Mouse (Mus musculus) midbrain, postnatal 0 days (tissue): ENCODE measurements at regions not wholly inside any gene's neighbourhood (a gene's known extent, or its start where the extent isn't known, plus 50 kb on each side); places are given as distances from the start of the nearest gene placed in this dataset.

Source experiments
- ATAC-seq: fragments of 200-750 bp; cut with Nextera tagmentation; 2 replicates; pipeline ENCODE4 v1.8.0; 2017; ENCODE audit warnings: moderate number of reproducible peaks, mild to moderate bottlenecking, moderate TSS enrichment, moderate library complexity; ENCODE audit not compliant: low FRiP score
- DNase-seq: peaks from one replicate; pipeline ENCODE4 v3.0.0-alpha.2; 2015; ENCODE audit warnings: low spot score
- H3K27ac ChIP-seq: fragments of 300-500 bp; sonication (generic); 2 replicates; pipeline ENCODE4 v1.5.1; 2014; ENCODE audit warnings: low read depth, mild to moderate bottlenecking, low read length, mixed read lengths
- H3K27me3 ChIP-seq: fragments of 300-500 bp; sonication (generic); 2 replicates; pipeline ENCODE4 v1.6.1; 2014; ENCODE audit warnings: low read length, control low read depth, mixed read lengths; ENCODE audit not compliant: insufficient read depth
- H3K36me3 ChIP-seq: fragments of 300-500 bp; sonication (generic); 2 replicates; pipeline ENCODE4 v1.6.1; 2014; ENCODE audit warnings: low read length, control low read depth, mixed read lengths; ENCODE audit not compliant: insufficient read depth
- H3K4me1 ChIP-seq: fragments of 300-500 bp; sonication (generic); 2 replicates; pipeline ENCODE4 v1.6.1; 2014; ENCODE audit warnings: mild to moderate bottlenecking, control low read depth, antibody characterized with exemption, low read length, mixed read lengths; ENCODE audit not compliant: insufficient read depth
- H3K4me2 ChIP-seq: fragments of 300-500 bp; sonication (generic); 2 replicates; pipeline ENCODE4 v1.6.1; 2014; ENCODE audit warnings: low read depth, mild to moderate bottlenecking, low read length, mixed read lengths; ENCODE audit not compliant: poor library complexity, severe bottlenecking
- H3K4me3 ChIP-seq: fragments of 300-500 bp; sonication (generic); 2 replicates; pipeline ENCODE4 v1.5.1; 2014; ENCODE audit warnings: low read depth, mild to moderate bottlenecking, low read length, moderate library complexity
- H3K9ac ChIP-seq: fragments of 300-500 bp; sonication (generic); replicated peaks from 2 replicates; pipeline ENCODE4 v1.6.1; 2014; ENCODE audit warnings: mild to moderate bottlenecking, low read length, moderate library complexity, mixed read lengths; ENCODE audit not compliant: poor library complexity, severe bottlenecking
- H3K9me3 ChIP-seq: fragments of 300-500 bp; sonication (generic); 2 replicates; pipeline ENCODE4 v1.6.1; 2016; ENCODE audit warnings: low read length, control low read depth
- CTCF ChIP-seq: IDR thresholded peaks from 2 replicates; pipeline ENCODE4 v1.5.1; 2016; ENCODE audit warnings: antibody characterized with exemption, mild to moderate bottlenecking
- WGBS: fragments of 180-500 bp; shearing (Covaris S2); extraction: QIAGEN DNeasy Blood & Tissue Kit; methylation state at CpG from one replicate; pipeline ENCODE4 v1.1.7; 2014; 5-methylcytosine and 5-hydroxymethylcytosine counted together

DNA sequence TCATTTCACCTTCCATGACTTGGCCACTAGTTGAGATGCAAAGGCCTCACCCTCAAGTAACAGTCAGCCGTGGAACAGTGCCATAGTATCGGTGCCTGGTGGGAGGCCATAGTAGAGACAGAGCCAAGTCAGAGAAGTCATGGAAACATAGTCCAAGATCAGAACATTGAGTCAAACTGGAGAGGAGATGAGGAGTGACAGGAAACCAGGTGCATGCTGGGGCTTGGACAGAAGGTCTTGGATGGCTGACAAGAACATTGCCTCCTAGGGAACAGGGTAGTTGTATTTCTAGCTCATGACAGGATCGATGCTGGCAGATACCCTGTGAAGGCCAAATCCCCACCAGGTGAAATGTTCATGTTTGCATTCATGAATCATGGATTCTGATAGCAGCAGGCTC is 385.4 kb downstream of the Fam84a start:
- Histone ChIP-seq H3K27ac (no peak overlapping the region), H3K4me3 (no peak overlapping the region), H3K4me1 (no peaks in the 10 kb centered on the region), H3K4me2 (no peak overlapping the region), H3K27me3 (no peaks in the 10 kb centered on the region), H3K36me3 (no peaks in the 10 kb centered on the region), H3K9ac (no peak overlapping the region), H3K9me3 (no peaks in the 10 kb centered on the region)
- 93% methylated on average over 3 of the region's 3 CpGs for WGBS
- peak; percentile 49 for DNase-seq
- ATAC-seq: no peak
- no peak for TF ChIP-seq CTCF

DNA sequence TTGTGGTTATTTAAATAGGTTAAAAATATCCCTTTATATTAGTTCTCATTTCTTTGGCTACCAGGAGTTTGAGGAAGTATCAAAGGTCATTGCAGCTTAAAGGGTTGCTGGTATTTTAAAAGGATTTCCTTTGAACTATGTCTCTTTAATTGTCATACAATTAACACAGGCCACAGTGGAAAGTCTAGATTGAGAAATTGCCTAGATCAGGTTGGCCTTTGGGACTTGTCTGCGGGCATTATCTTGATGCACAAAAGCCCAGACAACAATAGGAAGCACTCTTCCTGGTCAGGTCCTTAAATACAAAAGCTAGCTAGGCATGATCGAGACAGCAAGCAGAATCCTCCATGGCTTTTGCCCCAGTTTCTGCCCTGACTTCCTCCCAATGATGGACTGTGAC is 398.0 kb downstream of the Fam84a start:
- Histone ChIP-seq H3K4me3 (no peak overlapping the region), H3K4me2 (no peak overlapping the region), H3K27me3 (no peaks in the 10 kb centered on the region), H3K36me3 (no peaks in the 10 kb centered on the region), H3K27ac (no peak overlapping the region), H3K4me1 (no peaks in the 10 kb centered on the region), H3K9me3 (no peaks in the 10 kb centered on the region), H3K9ac (no peak overlapping the region)
- ATAC-seq: no peak
- no peak for TF ChIP-seq CTCF
- DNase-seq: no peak
- 71% methylated on average over 2 of the region's 2 CpGs for WGBS

GRCm38 (mm10) chr12:13744323-13744931 is 407.4 kb downstream of the Fam84a start:
- no peak for TF ChIP-seq CTCF
- ATAC-seq (peak; percentile 87), DNase-seq (peak; percentile 64)
- Histone ChIP-seq H3K4me3 (no peak overlapping the region), H3K36me3 (no peaks in the 10 kb centered on the region), H3K4me1 (no peaks in the 10 kb centered on the region), H3K27ac (0 out of 2 replicates have a peak overlapping the region, but pooled peaks have one; percentile 2), H3K9ac (no peak overlapping the region), H3K27me3 (no peaks in the 10 kb centered on the region), H3K4me2 (no peak overlapping the region), H3K9me3 (no peaks in the 10 kb centered on the region)
- WGBS: 50% methylated on average over 2 of the region's 2 CpGs

DNA sequence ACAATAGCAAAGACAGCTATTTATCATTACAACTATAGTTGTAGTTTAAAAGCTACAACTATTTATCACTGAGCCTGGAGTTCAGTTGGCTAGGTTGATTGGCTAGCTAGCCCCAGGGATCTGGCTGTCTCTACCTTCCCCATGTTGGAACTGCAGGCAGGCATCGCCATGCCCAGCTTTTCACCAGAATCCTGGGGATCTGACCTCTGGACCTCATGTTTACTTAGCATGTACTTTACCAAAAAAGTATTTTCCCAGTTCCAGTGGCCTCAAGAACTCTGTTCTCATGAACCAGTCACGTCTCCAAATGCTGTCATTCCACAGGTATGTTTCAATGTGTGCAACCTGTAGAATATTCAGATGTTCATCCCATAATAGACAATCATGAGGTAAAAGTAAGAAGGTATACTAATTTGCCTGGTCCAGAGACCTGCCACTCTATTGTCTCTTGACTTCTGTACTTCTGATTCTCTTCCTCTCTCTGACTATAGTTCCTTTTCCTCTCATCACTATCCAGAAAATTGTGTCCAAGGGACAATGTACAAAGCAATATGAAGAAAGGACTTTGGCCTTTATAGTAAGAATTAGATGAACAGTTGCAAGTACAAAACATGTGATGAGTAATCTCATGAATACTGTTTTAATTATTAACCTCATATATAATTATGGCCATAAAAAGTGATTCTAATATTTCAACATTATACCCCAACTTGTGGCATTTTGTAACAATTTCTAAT is 421.8 kb downstream of the Fam84a start:
- Histone ChIP-seq H3K9me3 (no peaks in the 10 kb centered on the region), H3K27me3 (no peaks in the 10 kb centered on the region), H3K4me2 (no peak overlapping the region), H3K9ac (no peak overlapping the region), H3K27ac (no peak overlapping the region), H3K36me3 (no peaks in the 10 kb centered on the region), H3K4me1 (no peaks in the 10 kb centered on the region), H3K4me3 (no peak overlapping the region)
- no peak for DNase-seq
- ATAC-seq: no peak
- TF ChIP-seq CTCF: no peak
- WGBS: 90% methylated on average over 2 of the region's 2 CpGs

GRCm38 (mm10) chr12:13728986-13729385 is 422.9 kb downstream of the Fam84a start:
- no peak overlapping the region for H3K4me2 ChIP-seq
- no peaks in the 10 kb centered on the region for H3K36me3 ChIP-seq
- no peak overlapping the region for H3K4me3 ChIP-seq
- TF ChIP-seq CTCF: no peak
- WGBS: 57% methylated on average over 4 of the region's 4 CpGs
- H3K27ac ChIP-seq: no peak overlapping the region
- H3K9me3 ChIP-seq: no peaks in the 10 kb centered on the region
- no peak overlapping the region for H3K9ac ChIP-seq
- no peaks in the 10 kb centered on the region for H3K4me1 ChIP-seq
- no peaks in the 10 kb centered on the region for H3K27me3 ChIP-seq
- DNase-seq (no peak), ATAC-seq (no peak)

DNA sequence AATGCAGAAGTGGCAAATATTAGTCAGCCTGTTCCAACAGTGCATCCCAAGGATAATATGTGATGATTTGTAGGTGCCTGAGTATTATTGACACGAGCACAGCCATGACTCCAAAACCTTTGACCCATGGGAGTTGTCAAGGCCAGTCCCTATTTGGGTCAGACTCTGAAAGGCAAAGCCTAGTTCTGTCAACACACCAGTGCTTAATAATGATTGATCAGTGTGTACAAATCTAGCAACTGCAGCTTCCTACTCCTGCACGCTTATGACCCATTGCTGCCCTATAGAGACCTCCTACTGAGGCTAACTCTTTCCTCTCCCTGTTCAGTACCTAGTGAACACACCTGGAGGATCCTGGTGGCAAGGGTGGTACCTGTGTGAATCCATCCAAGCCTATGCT is 427.3 kb downstream of the Fam84a start:
- no peak for TF ChIP-seq CTCF
- H3K4me1 ChIP-seq: no peaks in the 10 kb centered on the region
- H3K4me2 ChIP-seq: no peak overlapping the region
- no peaks in the 10 kb centered on the region for H3K27me3 ChIP-seq
- no peak overlapping the region for H3K4me3 ChIP-seq
- H3K9me3 ChIP-seq: no peaks in the 10 kb centered on the region
- WGBS: 95% methylated on average over 2 of the region's 2 CpGs
- no peaks in the 10 kb centered on the region for H3K36me3 ChIP-seq
- ATAC-seq: no peak
- no peak overlapping the region for H3K9ac ChIP-seq
- no peak for DNase-seq
- H3K27ac ChIP-seq: no peak overlapping the region
